Mouse (Mus musculus) bone marrow macrophage, adult 2 months (primary cell): Measurements from ENCODE around the gene Rom1.

Experiments used
- CTCF ChIP-seq: IDR thresholded peaks from 2 replicates; pipeline ENCODE4 v1.5.1; 2012; ENCODE audit warnings: low read depth, mild to moderate bottlenecking, low read length, moderate library complexity
- POLR2A ChIP-seq: IDR thresholded peaks from 2 replicates; pipeline ENCODE4 v1.6.1; 2012; ENCODE audit warnings: mild to moderate bottlenecking, low read depth, low read length, borderline replicate concordance

GRCm38 (mm10) chr19:8919000-8919399 lies 10.2 kb downstream of the Rom1 start:
- TF ChIP-seq POLR2A (no peak), CTCF (no peak)
